In genomic region chr5:111181204-111181912, GRCm38 (mm10) we compare ENCODE assay signal across 16 mouse cellular contexts.
A peak's percentile ranks its signal among the peaks of the same experiment; 100 is the strongest.
DNase-seq lines count a peak whose midpoint lies in the region; ATAC-seq lines count a peak whose summit lies in the region.
"Had no signal": no experiment of that assay in that cellular context is flagged by ENCODE, and none has a peak within 500 bp of the region (broad histone marks: within the 10 kb centered on the region; RNA-seq: fewer than 3 reads in every experiment).

No protein-coding gene starts in this region.

- H3K9me3 ChIP-seq in kidney, embryonic 16.5 days (ENCODE audit: low read length), result no peaks in the 10 kb centered on the region
- H3K9me3 ChIP-seq in hindbrain, embryonic 12.5 days (replicated peaks), result no peaks in the 10 kb centered on the region
- no peaks in the 10 kb centered on the region for H3K9me3 ChIP-seq in limb, embryonic 11.5 days (ENCODE audit: control insufficient read depth, low read length)
- H3K9me3 ChIP-seq in neural tube, embryonic 15.5 days (replicated peaks), result no peaks in the 10 kb centered on the region
- H3K9me3 ChIP-seq: embryonic facial prominence, embryonic 12.5 days; heart, embryonic 13.5 days had no signal

- no peak overlapping the region; the same call in 1 of the 2 replicates for H3K9ac ChIP-seq in kidney, embryonic 16.5 days (replicated peaks; ENCODE audit: low read length)
- peak overlapping the region; percentile 35; the same call in 1 of the 2 replicates for H3K9ac ChIP-seq in hindbrain, embryonic 12.5 days
- peak overlapping the region; percentile 17; the same call in 1 of the 2 replicates for H3K9ac ChIP-seq in limb, embryonic 11.5 days (ENCODE audit: low read length)
- peak overlapping the region; percentile 14; the same call in 1 of the 2 replicates for H3K9ac ChIP-seq in neural tube, embryonic 15.5 days (replicated peaks)
- H3K9ac ChIP-seq: embryonic facial prominence, embryonic 12.5 days; heart, embryonic 13.5 days; liver, postnatal 0 days had no signal

- H3K4me3 ChIP-seq in kidney, embryonic 16.5 days (ENCODE audit: low read length), result no peak overlapping the region
- H3K4me3 ChIP-seq in hindbrain, embryonic 12.5 days, result no peak overlapping the region
- no peak overlapping the region for H3K4me3 ChIP-seq in limb, embryonic 11.5 days (ENCODE audit: low read depth, low read length)
- H3K4me3 ChIP-seq in neural tube, embryonic 15.5 days (replicated peaks), result no peak overlapping the region
- H3K4me3 ChIP-seq: embryonic facial prominence, embryonic 12.5 days; heart, embryonic 13.5 days; myocyte had no signal

- no peak for ATAC-seq in kidney, embryonic 16.5 days (ENCODE audit: low FRiP score, low TSS enrichment)
- ATAC-seq in hindbrain, embryonic 12.5 days (ENCODE audit: low FRiP score), result no peak
- ATAC-seq in limb, embryonic 11.5 days (ENCODE audit: insufficient number of reproducible peaks, low FRiP score, low TSS enrichment, low read depth), result no peak
- ATAC-seq in neural tube, embryonic 15.5 days (ENCODE audit: low FRiP score), result no peak
- ATAC-seq: liver, postnatal 0 days had no signal

- 0 out of 2 replicates have a peak, but pooled peaks cover 3% of the 10 kb centered on the region for H3K36me3 ChIP-seq in kidney, embryonic 16.5 days (ENCODE audit: insufficient read depth, low read length)
- H3K36me3 ChIP-seq in hindbrain, embryonic 12.5 days, result peaks cover 9% of the 10 kb centered on the region; the same call in 1 of the 2 replicates
- no peaks in the 10 kb centered on the region for H3K36me3 ChIP-seq in limb, embryonic 11.5 days (ENCODE audit: control insufficient read depth, insufficient read depth, low read length)
- H3K36me3 ChIP-seq in neural tube, embryonic 15.5 days, result peaks cover 2% of the 10 kb centered on the region; the same call in 1 of the 2 replicates

- no peak for DNase-seq in kidney, postnatal 14 days
- DNase-seq in limb, embryonic 11.5 days (ENCODE audit: low spot score), result no peak
- no peak for DNase-seq in frontal cortex, adult 2 months (ENCODE audit: extremely low spot score in 1 of 2, low spot score in 1 of 2)
- no peak for DNase-seq in adipocyte (ENCODE audit: low spot score)
- DNase-seq: adrenal gland, postnatal 25 days; cerebellum, postnatal 25 days; kidney, postnatal 36 days; liver, postnatal 0 days; lung, postnatal 4 days had no signal

- no peaks in the 10 kb centered on the region for H3K27me3 ChIP-seq in kidney, embryonic 16.5 days (ENCODE audit: insufficient read depth, low read length)
- no peaks in the 10 kb centered on the region for H3K27me3 ChIP-seq in hindbrain, embryonic 12.5 days
- H3K27me3 ChIP-seq in limb, embryonic 11.5 days (ENCODE audit: control insufficient read depth, insufficient read depth, low read length), result no peaks in the 10 kb centered on the region
- no peaks in the 10 kb centered on the region for H3K27me3 ChIP-seq in neural tube, embryonic 15.5 days (replicated peaks)
- H3K27me3 ChIP-seq: embryonic facial prominence, embryonic 12.5 days; heart, embryonic 13.5 days had no signal

- H3K4me2 ChIP-seq in kidney, embryonic 16.5 days (replicated peaks; ENCODE audit: low read depth, low read length), result no peak overlapping the region
- H3K4me2 ChIP-seq in hindbrain, embryonic 12.5 days (replicated peaks), result no peak overlapping the region
- no peak overlapping the region for H3K4me2 ChIP-seq in limb, embryonic 11.5 days (ENCODE audit: low read depth, severe bottlenecking)
- H3K4me2 ChIP-seq in neural tube, embryonic 15.5 days, result no peak overlapping the region
- H3K4me2 ChIP-seq: embryonic facial prominence, embryonic 12.5 days; heart, embryonic 13.5 days had no signal

- H3K27ac ChIP-seq in kidney, embryonic 16.5 days (ENCODE audit: low read length), result peak overlapping the region; percentile 90; the same call in 1 of the 2 replicates
- peak overlapping the region; percentile 83 for H3K27ac ChIP-seq in hindbrain, embryonic 12.5 days
- peak overlapping the region; percentile 36; the same call in 1 of the 2 replicates for H3K27ac ChIP-seq in limb, embryonic 11.5 days (replicated peaks; ENCODE audit: low read depth, low read length)
- peak overlapping the region; percentile 85 for H3K27ac ChIP-seq in neural tube, embryonic 15.5 days (replicated peaks)
- H3K27ac ChIP-seq: embryonic facial prominence, embryonic 12.5 days; stomach, postnatal 0 days had no signal

- H3K4me1 ChIP-seq in kidney, embryonic 16.5 days (ENCODE audit: insufficient read depth, low read length), result peaks cover 58% of the 10 kb centered on the region
- H3K4me1 ChIP-seq in hindbrain, embryonic 12.5 days, result peaks cover 67% of the 10 kb centered on the region
- H3K4me1 ChIP-seq in limb, embryonic 11.5 days (ENCODE audit: control insufficient read depth, insufficient read depth, low read length), result peaks cover 43% of the 10 kb centered on the region
- peaks cover 77% of the 10 kb centered on the region for H3K4me1 ChIP-seq in neural tube, embryonic 15.5 days

- WGBS in kidney, embryonic 16.5 days, result 61% methylated on average over 7 of the region's 7 CpGs
- 69% methylated on average over 7 of the region's 7 CpGs for WGBS in hindbrain, embryonic 12.5 days
- 69% methylated on average over 7 of the region's 7 CpGs for whole genome bisulfite sequencing in limb, embryonic 11.5 days
- whole genome bisulfite sequencing in neural tube, embryonic 15.5 days, result 65% methylated on average over 7 of the region's 7 CpGs

Comparison
In these comparisons a context has a peak if more than half of its experiments do, and no peak if none do; other contexts are left out.
1. H3K27ac ChIP-seq: peak in every context shown above with its lines; median percentile 90 in kidney, embryonic 16.5 days; 85 in neural tube, embryonic 15.5 days; 83 in hindbrain, embryonic 12.5 days; 36 in limb, embryonic 11.5 days.